In the genomic region with DNA sequence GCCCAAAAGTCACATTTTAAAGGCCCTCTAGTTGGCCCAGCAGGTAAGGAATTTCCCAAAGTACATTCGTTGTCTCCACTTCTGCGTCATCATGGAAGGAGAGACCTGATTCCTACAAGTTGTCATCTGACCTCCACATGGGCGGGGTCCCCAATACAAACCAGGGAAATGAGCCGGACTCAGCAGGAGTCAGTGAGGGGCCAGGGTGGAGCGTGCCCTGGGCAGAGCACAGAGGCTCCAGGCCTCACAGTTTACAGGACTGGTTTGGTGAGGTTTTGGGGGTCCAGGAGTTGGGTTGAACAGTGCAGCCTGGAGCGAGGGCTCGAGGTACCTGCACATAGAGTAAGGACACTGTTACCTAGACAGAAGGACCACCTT, we compare ENCODE assay signal across 8 mouse cellular contexts. TPM values are rescaled to one million over a fixed set of nuclear protein-coding genes. Genes with fewer than 3 reads are reported as not detected.
DNase-seq lines count a peak whose midpoint lies in the region; ATAC-seq and TF ChIP-seq lines count a peak whose summit lies in the region.

No protein-coding gene starts in this region.

- intact Hi-C loops in left cerebral cortex, postnatal 25 days (cut with DNase I), result no loop called here

- 45% methylated on average over 7 of the region's 7 CpGs for WGBS in kidney, postnatal 0 days
- 44% methylated on average over 7 of the region's 7 CpGs for WGBS in embryonic facial prominence, embryonic 10.5 days
- WGBS in intestine, embryonic 14.5 days, result 44% methylated on average over 7 of the region's 7 CpGs
- 54% methylated on average over 7 of the region's 7 CpGs for WGBS in neural tube, embryonic 14.5 days

- H3K9me3 ChIP-seq in kidney, postnatal 0 days (replicated peaks; ENCODE audit: low read length), result no peaks in the 10 kb centered on the region
- H3K9me3 ChIP-seq in embryonic facial prominence, embryonic 10.5 days, result no peaks in the 10 kb centered on the region
- H3K9me3 ChIP-seq in intestine, embryonic 14.5 days (ENCODE audit: control insufficient read depth, low read length), result no peaks in the 10 kb centered on the region
- H3K9me3 ChIP-seq in neural tube, embryonic 14.5 days (ENCODE audit: control insufficient read depth, low read length), result no peaks in the 10 kb centered on the region

- peak overlapping the region; percentile 18; the same call in 1 of the 2 replicates for H3K4me2 ChIP-seq in kidney, postnatal 0 days (ENCODE audit: low read length)
- peak overlapping the region; percentile 20; the same call in 1 of the 2 replicates for H3K4me2 ChIP-seq in intestine, embryonic 14.5 days (ENCODE audit: low read length)
- H3K4me2 ChIP-seq in neural tube, embryonic 14.5 days (ENCODE audit: low read depth, low read length), result no peak overlapping the region

- H3K36me3 ChIP-seq in kidney, postnatal 0 days (ENCODE audit: insufficient read depth, low read length), result no peaks in the 10 kb centered on the region
- no peaks in the 10 kb centered on the region for H3K36me3 ChIP-seq in embryonic facial prominence, embryonic 10.5 days (replicated peaks)
- H3K36me3 ChIP-seq in intestine, embryonic 14.5 days (ENCODE audit: control insufficient read depth, insufficient read depth, low read length), result no peaks in the 10 kb centered on the region
- no peaks in the 10 kb centered on the region for H3K36me3 ChIP-seq in neural tube, embryonic 14.5 days (ENCODE audit: control insufficient read depth, insufficient read depth, low read length)

- ATAC-seq in kidney, postnatal 0 days (replicated peaks; ENCODE audit: low FRiP score, low read depth), result peak; percentile 24
- ATAC-seq in intestine, embryonic 14.5 days (replicated peaks; ENCODE audit: low FRiP score, low TSS enrichment, low read depth), result peak; percentile 26
- ATAC-seq in neural tube, embryonic 14.5 days (ENCODE audit: low read depth), result no peak

- TF ChIP-seq CTCF in kidney, postnatal 0 days (IDR thresholded peaks at IDR 0.05; ENCODE audit: low read depth), result no peak

- H3K4me3 ChIP-seq in kidney, postnatal 0 days (replicated peaks; ENCODE audit: low read depth, low read length), result no peak overlapping the region
- H3K4me3 ChIP-seq in embryonic facial prominence, embryonic 10.5 days, result peak overlapping the region; percentile 25; the same call in 1 of the 2 replicates
- H3K4me3 ChIP-seq in intestine, embryonic 14.5 days (ENCODE audit: low read depth, low read length), result no peak overlapping the region
- H3K4me3 ChIP-seq in neural tube, embryonic 14.5 days (ENCODE audit: low read depth, low read length), result no peak overlapping the region

- no peak for DNase-seq in kidney, postnatal 0 days (ENCODE audit: low spot score)
- DNase-seq in kidney, adult 11 months, result no peak
- peak; percentile 43 for DNase-seq in embryonic facial prominence, embryonic 10.5 days (ENCODE audit: low spot score)
- no peak for DNase-seq in intestine, embryonic 14.5 days (ENCODE audit: low spot score)
- no peak for DNase-seq in cerebellum, adult 8-10 months
- no peak for DNase-seq in left cerebral cortex, postnatal 25 days (ENCODE audit: low spot score in 2 of 2)
- DNase-seq in cerebellum, postnatal 10 days, result no peak

- peaks cover 60% of the 10 kb centered on the region for H3K4me1 ChIP-seq in kidney, postnatal 0 days (replicated peaks; ENCODE audit: insufficient read depth, low read length)
- H3K4me1 ChIP-seq in embryonic facial prominence, embryonic 10.5 days, result peaks cover 82% of the 10 kb centered on the region
- peaks cover 60% of the 10 kb centered on the region for H3K4me1 ChIP-seq in intestine, embryonic 14.5 days (replicated peaks; ENCODE audit: control insufficient read depth, insufficient read depth, low read length)
- H3K4me1 ChIP-seq in neural tube, embryonic 14.5 days (ENCODE audit: control insufficient read depth, insufficient read depth, low read length), result peaks cover 43% of the 10 kb centered on the region

- peak overlapping the region; percentile 31; the same call in 1 of the 2 replicates for H3K9ac ChIP-seq in kidney, postnatal 0 days (ENCODE audit: low read depth, low read length)
- peak overlapping the region; percentile 11; the same call in 1 of the 2 replicates for H3K9ac ChIP-seq in intestine, embryonic 14.5 days (ENCODE audit: low read length)
- H3K9ac ChIP-seq in neural tube, embryonic 14.5 days (replicated peaks; ENCODE audit: low read depth, low read length), result no peak overlapping the region

- H3K27ac ChIP-seq in kidney, postnatal 0 days, result peak overlapping the region; percentile 94
- H3K27ac ChIP-seq in embryonic facial prominence, embryonic 10.5 days (replicated peaks), result peak overlapping the region; percentile 77
- peak overlapping the region; percentile 89 for H3K27ac ChIP-seq in intestine, embryonic 14.5 days (ENCODE audit: low read depth)
- H3K27ac ChIP-seq in neural tube, embryonic 14.5 days (ENCODE audit: low read depth, low read length), result peak overlapping the region; percentile 87; the same call in 1 of the 2 replicates

- H3K27me3 ChIP-seq in kidney, postnatal 0 days (ENCODE audit: insufficient read depth, low read length), result no peaks in the 10 kb centered on the region
- no peaks in the 10 kb centered on the region for H3K27me3 ChIP-seq in embryonic facial prominence, embryonic 10.5 days (replicated peaks; ENCODE audit: low read depth, poor library complexity, severe bottlenecking)
- no peaks in the 10 kb centered on the region for H3K27me3 ChIP-seq in intestine, embryonic 14.5 days (replicated peaks; ENCODE audit: control insufficient read depth, insufficient read depth, low read length)
- no peaks in the 10 kb centered on the region for H3K27me3 ChIP-seq in neural tube, embryonic 14.5 days (ENCODE audit: control insufficient read depth, insufficient read depth, low read length)

RNA-seq across cellular contexts. Expression of gene Scyl1, which starts 38.5 kb away (rescaled TPM):
- 63.5 and 65.1 TPM in 2 replicates for polyA plus RNA-seq in kidney, postnatal 0 days (2015; fragmentation: Nextera tagmentation; extraction: Ambion mirVana)
- 72.0 and 74.9 TPM in 2 replicates for polyA plus RNA-seq in embryonic facial prominence, embryonic 10.5 days (2016; fragmentation: Nextera tagmentation; extraction: Ambion mirVana)
- polyA plus RNA-seq in intestine, embryonic 14.5 days (2014; fragmentation: Nextera tagmentation; extraction: Ambion mirVana), result 68.8 and 69.2 TPM in 2 replicates
- 78.5 and 78.6 TPM in 2 replicates for polyA plus RNA-seq in neural tube, embryonic 14.5 days (2014; fragmentation: Nextera tagmentation; extraction: Ambion mirVana)
- total RNA-seq in left cerebral cortex, postnatal 25 days (2021), result 10 to 100 TPM; 82.0 to 86.8 TPM
